21 mouse cellular contexts compared by ENCODE assay signal in the genomic region with DNA sequence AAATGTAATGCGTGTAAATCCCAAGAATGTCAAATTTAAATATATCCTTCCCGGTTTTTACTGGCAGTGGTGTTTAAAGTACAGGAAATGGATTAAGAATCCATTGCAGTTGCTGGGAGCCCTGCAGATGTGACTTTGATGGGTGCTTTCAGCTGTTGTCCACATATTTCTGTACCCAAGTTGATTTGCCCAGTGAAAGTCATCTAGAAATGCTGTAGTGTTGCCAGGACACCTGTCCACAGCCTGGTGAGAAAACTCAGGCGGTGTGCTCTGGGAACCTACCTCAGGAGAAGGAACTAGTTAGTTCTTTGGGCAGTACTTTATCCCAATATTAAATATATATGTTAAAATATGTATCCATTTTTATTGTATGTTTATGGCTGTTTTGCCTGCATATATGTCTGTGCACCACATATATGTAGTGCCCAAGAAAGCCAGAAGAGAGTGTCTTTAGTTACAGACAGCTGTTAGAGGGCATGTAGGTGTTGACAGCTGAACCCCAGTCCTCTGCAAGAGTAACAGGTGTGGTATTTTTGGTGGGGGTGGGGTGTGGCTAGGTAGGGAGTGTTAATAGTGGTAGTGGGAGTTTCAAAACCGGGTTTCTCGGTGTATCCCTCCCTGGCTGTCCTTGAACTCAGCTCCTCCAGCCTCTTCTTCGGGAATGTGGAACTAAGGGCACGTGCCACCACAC. TPM values are rescaled to one million over a fixed set of nuclear protein-coding genes. Genes with fewer than 3 reads are reported as not detected.
DNase-seq lines count a peak whose midpoint lies in the region; ATAC-seq and TF ChIP-seq lines count a peak whose summit lies in the region.
"Had no signal": no experiment of that assay in that cellular context is flagged by ENCODE, and none has a peak within 500 bp of the region (broad histone marks: within the 10 kb centered on the region; RNA-seq: fewer than 3 reads in every experiment).

No protein-coding gene starts in this region.

- no peak overlapping the region for H3K27ac ChIP-seq in limb, embryonic 13.5 days
- H3K27ac ChIP-seq in limb, embryonic 10.5 days: no peak overlapping the region
- H3K27ac ChIP-seq: embryonic facial prominence, embryonic 13.5 days; forebrain, embryonic 13.5 days; forebrain, embryonic 15.5 days had no signal

- no peak overlapping the region for H3K4me3 ChIP-seq in limb, embryonic 13.5 days
- H3K4me3 ChIP-seq in limb, embryonic 10.5 days: no peak overlapping the region
- H3K4me3 ChIP-seq in myocyte: no peak overlapping the region
- H3K4me3 ChIP-seq: embryonic facial prominence, embryonic 13.5 days; forebrain, embryonic 13.5 days; forebrain, embryonic 15.5 days had no signal

- H3K9ac ChIP-seq in limb, embryonic 13.5 days: no peak overlapping the region
- H3K9ac ChIP-seq: embryonic facial prominence, embryonic 13.5 days; forebrain, embryonic 13.5 days; forebrain, embryonic 15.5 days; forebrain, postnatal 0 days had no signal

- peak; percentile 44; the same call in 1 of the 2 replicates for ATAC-seq in limb, embryonic 13.5 days (ENCODE audit: low FRiP score, low read depth)
- ATAC-seq: forebrain, embryonic 13.5 days; forebrain, embryonic 15.5 days; forebrain, postnatal 0 days had no signal

- no peaks in the 10 kb centered on the region for H3K27me3 ChIP-seq in limb, embryonic 13.5 days
- no peaks in the 10 kb centered on the region for H3K27me3 ChIP-seq in limb, embryonic 10.5 days (ENCODE audit: low read depth, poor library complexity, severe bottlenecking)
- no peaks in the 10 kb centered on the region for H3K27me3 ChIP-seq in myocyte (ENCODE audit: control insufficient read depth, insufficient read depth, insufficient read length)
- H3K27me3 ChIP-seq: embryonic facial prominence, embryonic 13.5 days; forebrain, embryonic 13.5 days; forebrain, embryonic 15.5 days had no signal

- WGBS in limb, embryonic 13.5 days: 84% methylated on average over 7 of the region's 7 CpGs
- WGBS in limb, embryonic 10.5 days: 92% methylated on average over 7 of the region's 7 CpGs

- H3K36me3 ChIP-seq in limb, embryonic 13.5 days: peaks cover 78% of the 10 kb centered on the region
- peaks cover 78% of the 10 kb centered on the region for H3K36me3 ChIP-seq in limb, embryonic 10.5 days
- peaks cover 15% of the 10 kb centered on the region for H3K36me3 ChIP-seq in myocyte (ENCODE audit: control insufficient read depth, insufficient read depth)

- H3K9me3 ChIP-seq in limb, embryonic 13.5 days: no peaks in the 10 kb centered on the region
- H3K9me3 ChIP-seq in limb, embryonic 10.5 days (replicated peaks): no peaks in the 10 kb centered on the region
- H3K9me3 ChIP-seq: embryonic facial prominence, embryonic 13.5 days; forebrain, embryonic 13.5 days; forebrain, embryonic 15.5 days had no signal

- H3K4me2 ChIP-seq in limb, embryonic 13.5 days (replicated peaks): no peak overlapping the region
- no peak overlapping the region for H3K4me2 ChIP-seq in myocyte (ENCODE audit: low read depth)
- H3K4me2 ChIP-seq: embryonic facial prominence, embryonic 13.5 days; forebrain, embryonic 13.5 days; forebrain, embryonic 15.5 days had no signal

- H3K4me1 ChIP-seq in limb, embryonic 13.5 days: no peaks in the 10 kb centered on the region
- no peaks in the 10 kb centered on the region for H3K4me1 ChIP-seq in limb, embryonic 10.5 days
- H3K4me1 ChIP-seq: embryonic facial prominence, embryonic 13.5 days; forebrain, embryonic 13.5 days; forebrain, embryonic 15.5 days had no signal

- DNase-seq in heart, adult 11 months: peak; percentile 21
- no peak for DNase-seq in heart, adult 18-20 months
- DNase-seq in limb, embryonic 10.5 days (ENCODE audit: low spot score): no peak
- no peak for DNase-seq in spleen, postnatal 4 days (ENCODE audit: low spot score in 2 of 2)
- DNase-seq: adrenal gland, adult 2 months; adrenal gland, postnatal 10 days; adrenal gland, postnatal 25 days; cerebellum, adult 11 months; cerebellum, adult 18-20 months; cerebellum, adult 8-10 months; cerebellum, adult 9-11 months; cerebellum, postnatal 14 days; forebrain, postnatal 0 days had no signal

- H3K79me2 ChIP-seq in myocyte (ENCODE audit: control insufficient read depth, insufficient read depth): peaks cover 3% of the 10 kb centered on the region

- TF ChIP-seq POLR2A in myocyte (IDR thresholded peaks at IDR 0.05; ENCODE audit: insufficient read length, low read depth): no peak

- no peak overlapping the region for H3ac ChIP-seq in myocyte (ENCODE audit: control insufficient read depth, insufficient read length)

TF ChIP-seq in myocyte, 11 proteins besides CTCF, POLR2A, EP300 and RAD21:
- peak; percentile 52 for TF ChIP-seq TCF12 (IDR thresholded peaks at IDR 0.05; ENCODE audit: insufficient read depth, poor library complexity, severe bottlenecking)
- peak; percentile 32 for TF ChIP-seq TCF3 (IDR thresholded peaks at IDR 0.05; ENCODE audit: insufficient read length, low read depth)
- no peak for TF ChIP-seq POLR2AphosphoS2 (IDR thresholded peaks at IDR 0.05; ENCODE audit: insufficient read length, low read depth)
- TF ChIP-seq E2F4 (IDR thresholded peaks at IDR 0.05; ENCODE audit: insufficient read depth): no peak
- no peak for TF ChIP-seq CEBPB (IDR thresholded peaks at IDR 0.05; ENCODE audit: insufficient read depth, poor library complexity, severe bottlenecking)
- TF ChIP-seq MYOD1 (IDR thresholded peaks at IDR 0.05; ENCODE audit: control insufficient read depth in 1 of 3, insufficient read length in 2 of 3, low read depth in 2 of 3): peak; percentile 36 to 82 (median 74)
- peak in 2 of 3 experiments; percentile 24 to 33 for TF ChIP-seq MYOG (IDR thresholded peaks at IDR 0.05; ENCODE audit: control insufficient read depth in 1 of 3, insufficient read depth in 1 of 3, insufficient read length in 2 of 3, low read depth in 2 of 3)
- no peak for TF ChIP-seq SRF (IDR thresholded peaks at IDR 0.05; ENCODE audit: control insufficient read depth, insufficient read length, low read depth)

RNA-seq across cellular contexts. Expression of gene Lta4h, which starts 9.6 kb away (rescaled TPM):
- 10 to 100 TPM; 32.3 to 35.4 TPM for total RNA-seq in heart, adult 18-20 months (2021)
- polyA plus RNA-seq in limb, embryonic 13.5 days (2015; fragmentation: Nextera tagmentation; extraction: Ambion mirVana): 225 and 237 TPM in 2 replicates
- polyA plus RNA-seq in limb, embryonic 10.5 days (2016; fragmentation: Nextera tagmentation; extraction: Ambion mirVana): 147 and 157 TPM in 2 replicates
- polyA plus RNA-seq in myocyte (2012; fragmentation: generic; extraction: Trizol): 73.9 TPM

RNA-seq across cellular contexts. Expression of gene Hal, which starts 25.7 kb away (rescaled TPM):
- under 1 TPM in 1 of 2 experiments, not detected in 1; 0.54 TPM for total RNA-seq in heart, adult 18-20 months (2021)
- 0.18 TPM in 1 of 2 replicates, not detected in the other for polyA plus RNA-seq in limb, embryonic 13.5 days (2015; fragmentation: Nextera tagmentation; extraction: Ambion mirVana)
- 0.04 and 0.48 TPM in 2 replicates for polyA plus RNA-seq in limb, embryonic 10.5 days (2016; fragmentation: Nextera tagmentation; extraction: Ambion mirVana)
- 0.11 TPM for polyA plus RNA-seq in myocyte (2012; fragmentation: generic; extraction: Trizol)
- polyA plus RNA-seq: cortical plate, adult 2 months; embryonic facial prominence, embryonic 11.5 days; forebrain, embryonic 11.5 days; forebrain, embryonic 13.5 days; forebrain, embryonic 15.5 days had no signal
